Mouse (Mus musculus) heart, adult 2 months (tissue): Measurements from ENCODE around the gene Pou4f2. TPM values are rescaled to one million over a fixed set of nuclear protein-coding genes. Genes with fewer than 3 reads are reported as not detected.

Source experiments
- DNase-seq, 2 experiments: peaks; one replicate each; pipeline ENCODE4 v3.0.0; 2021
- H3K27ac ChIP-seq: fragments of 200-600 bp; 2 replicates; pipeline ENCODE4 v1.8.1; 2022
- H3K27me3 ChIP-seq: fragments of 200-500 bp; 2 replicates; pipeline ENCODE4 v1.6.1; 2012; ENCODE audit warnings: mild to moderate bottlenecking, low read length, inconsistent platforms, mixed read lengths; ENCODE audit not compliant: control insufficient read depth, insufficient read depth
- H3K36me3 ChIP-seq: fragments of 200-500 bp; 2 replicates; pipeline ENCODE4 v1.6.1; 2012; ENCODE audit warnings: low read length, inconsistent platforms; ENCODE audit not compliant: control insufficient read depth, insufficient read depth
- H3K4me1 ChIP-seq: fragments of 200-500 bp; 2 replicates; pipeline ENCODE4 v1.6.1; 2011; ENCODE audit warnings: low read length; ENCODE audit not compliant: control insufficient read depth, insufficient read depth
- H3K4me3 ChIP-seq: fragments of 200-600 bp; 2 replicates; pipeline ENCODE4 v1.8.1; 2022
- H3K79me2 ChIP-seq: fragments of 200-500 bp; replicated peaks from 2 replicates; pipeline ENCODE4 v1.6.1; 2012; ENCODE audit warnings: mild to moderate bottlenecking, inconsistent platforms, low read length, moderate library complexity, mixed read lengths; ENCODE audit not compliant: control insufficient read depth, insufficient read depth
- H3K9ac ChIP-seq: fragments of 200-500 bp; 2 replicates; pipeline ENCODE4 v1.6.1; 2012; ENCODE audit warnings: low read depth, mild to moderate bottlenecking, control low read depth, inconsistent platforms, low read length, mixed read lengths
- CTCF ChIP-seq: fragments of 200-600 bp; IDR thresholded peaks from 2 replicates; pipeline ENCODE4 v1.8.1; 2022; ENCODE audit warnings: antibody characterized with exemption, mild to moderate bottlenecking, moderate library complexity
- EP300 ChIP-seq: fragments of 200-500 bp; IDR thresholded peaks from 2 replicates; pipeline ENCODE4 v1.6.1; 2011; ENCODE audit warnings: low read depth, low read length, control low read depth; ENCODE audit not compliant: insufficient read depth
- POLR2A ChIP-seq: fragments of 200-500 bp; IDR thresholded peaks from 2 replicates; pipeline ENCODE4 v1.6.1; 2011; ENCODE audit warnings: mild to moderate bottlenecking, low read depth, low read length, control low read depth; ENCODE audit not compliant: insufficient read depth
- WGBS: fragments of 180-500 bp; shearing (Covaris S2); methylation state at CpG from one replicate; pipeline ENCODE4 v1.1.7; 2018; 5-methylcytosine and 5-hydroxymethylcytosine counted together
- intact Hi-C: fragments of 180-260 bp; cut with DNase I; formaldehyde crosslinking; loops from one replicate; pipeline ENCODE4 v1.15.1; 2025
- polyA plus RNA-seq: library from polyadenylated mRNA; depleted of rRNA; stranded (reverse); fragments of >200 nt; gene quantifications from 2 replicates; pipeline ENCODE4 v1.2.3, GENCODE M21; 2012
- total RNA-seq, 2 experiments: library from RNA; stranded (reverse); gene quantifications; 2 replicates each; pipeline ENCODE4 v1.2.3; 2021

Gene Pou4f2
- total and polyA plus RNA-seq, 3 experiments = not detected

DNA sequence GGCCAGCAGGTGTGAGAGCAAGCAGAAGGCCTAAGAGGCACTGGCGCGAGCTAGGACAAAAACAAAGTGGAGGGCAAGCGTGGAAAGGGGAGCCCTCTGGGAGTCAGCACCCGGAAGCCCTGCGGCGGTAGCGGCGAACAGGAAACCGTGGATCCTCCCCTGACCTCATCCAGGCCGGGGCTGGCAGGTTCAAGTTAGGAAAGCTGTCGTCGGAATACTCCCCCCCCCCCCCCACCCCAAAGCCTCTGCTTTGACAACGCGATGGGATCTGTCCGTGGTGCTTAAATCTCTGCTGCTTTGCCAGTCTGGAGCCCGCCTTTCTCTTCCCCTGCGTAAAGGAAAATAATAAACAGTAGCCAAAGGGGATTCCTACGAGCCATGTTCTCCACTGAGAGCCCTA is 1.7 kb upstream of the Pou4f2 start:
- under 1% methylated on average over 18 of the region's 18 CpGs for WGBS
- H3K4me3 ChIP-seq = no peak overlapping the region
- no peak for DNase-seq
- H3K27ac ChIP-seq = no peak overlapping the region
- intact Hi-C loops = loop anchor here (10.0 kb wide), 1 partner anchor 207 kb away; no protein-coding TSS in a partner anchor
- H3K36me3 ChIP-seq = no peaks in the 10 kb centered on the region
- no peaks in the 10 kb centered on the region for H3K4me1 ChIP-seq
- H3K9ac ChIP-seq = no peak overlapping the region
- no peaks in the 10 kb centered on the region for H3K79me2 ChIP-seq
- H3K27me3 ChIP-seq = peaks cover 31% of the 10 kb centered on the region
- TF ChIP-seq EP300 (no peak), POLR2A (no peak), CTCF (no peak)

DNA sequence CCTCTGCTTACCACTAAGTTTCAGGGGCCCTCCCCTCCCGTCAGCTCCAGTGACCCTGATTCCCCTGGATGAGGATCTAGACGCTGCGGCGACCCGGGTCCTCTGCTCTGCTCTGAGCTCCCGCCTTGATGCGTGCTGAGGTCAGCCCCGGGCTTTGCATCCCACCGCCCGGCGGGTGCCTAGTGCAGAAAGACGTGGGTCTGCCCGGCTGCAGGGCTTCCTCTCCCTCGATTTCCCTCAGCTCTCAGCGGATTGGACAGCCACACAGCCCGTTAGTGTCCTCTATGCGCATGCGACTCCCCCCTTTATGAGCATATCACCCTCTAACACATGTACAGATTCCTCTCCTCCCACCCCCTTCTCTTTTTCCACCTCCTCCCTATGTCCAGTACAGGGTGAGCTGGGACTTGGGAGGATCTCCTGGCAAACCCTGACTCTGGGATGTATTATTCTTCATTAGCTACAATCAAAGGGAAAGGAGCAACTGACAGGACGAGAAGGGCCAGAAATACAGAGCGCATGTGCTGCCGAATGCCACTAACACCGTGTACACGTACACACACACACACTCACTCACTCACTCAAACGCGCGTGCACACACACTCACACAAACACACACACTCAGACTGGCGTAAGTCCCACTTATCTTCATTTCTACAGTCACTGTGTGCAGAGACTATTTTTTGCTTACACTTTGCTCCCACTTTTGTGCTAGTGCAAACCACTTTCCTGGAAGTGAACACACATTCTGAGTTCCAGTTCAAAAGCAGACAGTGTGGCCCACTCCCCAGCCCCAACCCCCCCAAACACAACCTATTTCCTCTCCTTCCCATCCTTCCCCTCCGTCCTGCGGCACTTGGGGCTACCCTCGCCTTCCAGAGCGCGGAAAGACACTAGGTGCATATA is 948 bp upstream of the Pou4f2 start:
- Histone ChIP-seq H3K79me2 (no peaks in the 10 kb centered on the region), H3K9ac (no peak overlapping the region), H3K27ac (no peak overlapping the region), H3K4me3 (no peak overlapping the region), H3K27me3 (peaks cover 31% of the 10 kb centered on the region), H3K36me3 (no peaks in the 10 kb centered on the region), H3K4me1 (no peaks in the 10 kb centered on the region)
- no peak for TF ChIP-seq CTCF
- DNase-seq = no peak
- intact Hi-C loops = loop anchor here (10.0 kb wide), 1 partner anchor 207 kb away; no protein-coding TSS in a partner anchor
- 4% methylated on average over 32 of the region's 32 CpGs for WGBS

DNA sequence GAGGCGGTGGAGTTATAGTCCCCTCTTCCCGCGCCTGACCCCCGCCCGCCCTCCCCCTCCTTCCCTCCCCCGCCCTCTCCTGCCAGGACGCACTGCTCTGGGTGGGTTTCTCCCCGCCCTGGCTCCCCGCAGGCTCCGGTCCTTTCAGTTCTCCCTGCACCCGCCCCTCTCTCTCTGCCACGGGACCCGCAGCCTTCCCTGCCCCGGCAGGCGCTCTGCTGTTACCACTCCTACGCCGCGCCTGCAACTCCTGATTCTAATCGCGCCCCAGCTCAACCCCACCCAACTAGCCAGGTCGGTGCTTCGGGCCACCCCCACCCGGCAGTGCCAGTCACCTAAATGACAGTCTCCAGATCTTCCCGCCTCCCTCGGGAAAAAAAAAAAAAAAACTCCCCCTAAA is 216 bp upstream of the Pou4f2 start:
- H3K79me2 ChIP-seq = no peaks in the 10 kb centered on the region
- H3K9ac ChIP-seq = no peak overlapping the region
- DNase-seq = no peak
- intact Hi-C loops = loop anchor here (10.0 kb wide), 1 partner anchor 208 kb away; no protein-coding TSS in a partner anchor
- H3K4me3 ChIP-seq = no peak overlapping the region
- H3K4me1 ChIP-seq = no peaks in the 10 kb centered on the region
- H3K27me3 ChIP-seq = peaks cover 31% of the 10 kb centered on the region
- 0% methylated on average over 19 of the region's 25 CpGs for WGBS
- H3K36me3 ChIP-seq = no peaks in the 10 kb centered on the region
- TF ChIP-seq CTCF = no peak
- no peak for TF ChIP-seq EP300
- no peak for TF ChIP-seq POLR2A
- H3K27ac ChIP-seq = no peak overlapping the region

DNA sequence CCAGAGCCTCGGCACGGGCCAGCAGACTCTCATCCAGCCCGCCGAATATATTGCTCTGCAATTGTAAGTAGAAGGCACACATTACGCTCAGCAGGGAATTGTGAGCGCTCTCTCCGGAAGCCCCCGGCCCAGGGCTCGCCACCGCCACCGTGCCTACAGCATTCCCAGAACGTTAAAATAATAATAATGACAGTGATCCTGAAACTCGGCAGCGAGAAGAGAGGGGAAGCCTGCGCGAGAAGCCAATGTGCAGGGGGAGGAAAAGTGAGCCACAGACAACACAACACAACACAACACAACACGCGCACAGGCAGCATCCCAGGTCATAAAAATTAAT is 853 bp downstream of the Pou4f2 start:
- WGBS = 3% methylated on average over 18 of the region's 18 CpGs
- DNase-seq = no peak
- H3K27me3 ChIP-seq = peaks cover 28% of the 10 kb centered on the region
- H3K4me3 ChIP-seq = no peak overlapping the region
- no peaks in the 10 kb centered on the region for H3K36me3 ChIP-seq
- TF ChIP-seq CTCF (no peak), POLR2A (no peak), EP300 (no peak)
- no peak overlapping the region for H3K27ac ChIP-seq
- no peaks in the 10 kb centered on the region for H3K79me2 ChIP-seq
- no peaks in the 10 kb centered on the region for H3K4me1 ChIP-seq
- H3K9ac ChIP-seq = no peak overlapping the region
- intact Hi-C loops = loop anchor here (10.0 kb wide), 1 partner anchor 209 kb away; no protein-coding TSS in a partner anchor

DNA sequence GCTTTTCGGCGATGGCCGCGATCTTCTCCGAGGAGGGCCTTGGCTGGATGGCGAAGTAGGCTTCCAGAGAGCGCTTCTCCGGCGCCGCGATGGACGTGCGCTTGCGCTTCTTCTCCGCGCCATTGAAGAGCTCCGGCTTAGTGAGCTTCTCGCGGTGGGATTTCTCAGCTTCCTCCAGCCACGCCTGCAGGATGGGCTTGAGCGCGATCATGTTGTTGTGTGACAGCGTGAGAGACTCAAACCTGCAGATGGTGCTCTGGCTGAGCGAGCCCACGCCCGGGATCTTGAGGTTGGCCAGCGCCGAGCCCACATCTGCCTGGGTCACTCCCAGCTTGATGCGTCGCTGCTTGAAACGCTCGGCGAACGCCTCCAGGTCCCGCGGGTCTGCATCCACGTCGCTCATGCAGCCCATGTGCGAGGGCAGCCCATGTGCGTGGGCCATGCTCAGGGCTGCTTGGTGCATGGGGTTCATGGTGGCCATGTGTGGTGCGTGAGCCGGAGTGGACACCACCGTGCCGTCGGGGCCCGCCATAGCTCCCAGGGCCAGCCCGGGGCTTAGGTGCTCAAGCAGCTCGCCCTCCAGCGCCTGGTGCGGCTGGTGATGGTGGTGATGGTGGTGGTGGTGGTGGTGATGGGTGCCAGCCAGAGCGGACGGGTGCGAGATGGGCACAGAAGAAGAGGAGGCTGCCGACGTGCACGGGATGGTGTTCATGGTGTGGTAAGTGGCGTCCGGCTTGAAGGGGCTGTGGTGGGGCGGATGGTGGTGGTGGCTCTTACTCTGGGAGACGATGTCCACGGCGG is 1.4 kb downstream of the Pou4f2 start:
- no peak overlapping the region for H3K9ac ChIP-seq
- peaks cover 28% of the 10 kb centered on the region for H3K27me3 ChIP-seq
- H3K79me2 ChIP-seq = no peaks in the 10 kb centered on the region
- H3K4me3 ChIP-seq = no peak overlapping the region
- no peaks in the 10 kb centered on the region for H3K36me3 ChIP-seq
- DNase-seq = no peak
- intact Hi-C loops = loop anchor here (10.0 kb wide), 1 partner anchor 210 kb away; no protein-coding TSS in a partner anchor
- H3K27ac ChIP-seq = no peak overlapping the region
- 2% methylated on average over 61 of the region's 62 CpGs for WGBS
- TF ChIP-seq CTCF (no peak), EP300 (no peak), POLR2A (no peak)
- H3K4me1 ChIP-seq = no peaks in the 10 kb centered on the region

DNA sequence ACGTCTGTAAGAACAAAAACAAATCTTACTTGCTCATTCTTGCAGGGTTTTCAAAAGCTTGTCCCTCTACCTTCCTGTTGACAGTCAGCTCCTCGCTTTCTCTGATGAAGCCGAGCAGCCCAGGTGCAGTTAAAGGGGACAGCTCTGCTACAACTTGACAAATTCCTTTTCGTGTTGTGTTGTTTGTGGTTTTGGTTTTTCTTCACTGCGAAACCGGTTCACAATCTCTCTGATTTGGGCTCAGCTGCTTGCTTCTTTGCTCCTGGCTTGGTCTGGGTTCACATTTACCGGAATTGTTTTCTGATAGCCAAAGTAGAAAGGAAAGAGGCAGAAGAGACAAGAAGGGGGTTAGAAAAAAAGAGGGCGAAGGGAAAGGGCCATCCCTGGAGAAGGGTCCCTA is 2.1 kb downstream of the Pou4f2 start:
- Histone ChIP-seq H3K27ac (no peak overlapping the region), H3K79me2 (no peaks in the 10 kb centered on the region), H3K36me3 (no peaks in the 10 kb centered on the region), H3K4me3 (no peak overlapping the region), H3K4me1 (no peaks in the 10 kb centered on the region), H3K27me3 (peaks cover 28% of the 10 kb centered on the region), H3K9ac (no peak overlapping the region)
- 4% methylated on average over 8 of the region's 8 CpGs for WGBS
- TF ChIP-seq POLR2A (no peak), EP300 (no peak), CTCF (no peak)
- intact Hi-C loops = loop anchor here (10.0 kb wide), 1 partner anchor 210 kb away; no protein-coding TSS in a partner anchor
- DNase-seq = no peak
